Mouse (Mus musculus): ENCODE data around the gene Fam71a. TPM values are rescaled to one million over a fixed set of nuclear protein-coding genes. Genes with fewer than 3 reads are reported as not detected.
A peak's percentile ranks its signal among the peaks of the same experiment; 100 is the strongest.

Fam71a gene
- polyA plus RNA-seq, 1 experiment from 2014 or later = not detected

DNA sequence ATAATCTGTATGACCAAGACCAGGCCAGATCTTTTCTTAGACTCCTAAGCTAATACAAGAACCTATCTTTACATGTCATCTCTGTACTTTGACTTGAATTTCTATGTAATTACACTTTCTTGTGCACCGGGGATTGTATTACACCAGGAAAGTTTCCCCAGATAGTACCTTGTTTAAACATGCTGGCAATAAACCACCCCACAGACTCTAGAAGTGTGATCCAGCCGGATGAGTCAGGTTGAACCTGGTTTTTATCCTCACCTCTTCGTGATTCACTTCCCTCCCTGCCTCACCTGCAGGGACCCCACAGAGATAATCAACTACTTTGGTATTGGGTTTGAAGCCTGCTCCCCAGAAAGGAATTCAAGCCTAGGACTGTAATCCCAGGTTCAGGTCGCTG is 29.2 kb downstream of the Fam71a start:
- 36% methylated on average over 4 of the region's 4 CpGs for WGBS
- no peaks in the 10 kb centered on the region for H3K27me3 ChIP-seq (replicated peaks; ENCODE audit: control insufficient read depth, insufficient read depth, low read length)
- no peak overlapping the region for H3K9ac ChIP-seq (ENCODE audit: low read depth, low read length)
- peak; percentile 89 for ATAC-seq
- peaks cover 9% of the 10 kb centered on the region for H3K4me1 ChIP-seq (ENCODE audit: control insufficient read depth, insufficient read depth, low read length)
- no peak overlapping the region; the same call in 1 of the 2 replicates for H3K4me2 ChIP-seq (ENCODE audit: low read depth, low read length)
- no peaks in the 10 kb centered on the region for H3K36me3 ChIP-seq (ENCODE audit: control insufficient read depth, insufficient read depth, low read length)
- H3K27ac ChIP-seq (ENCODE audit: low read length) = peak overlapping the region; percentile 17
- no peak overlapping the region for H3K4me3 ChIP-seq (ENCODE audit: low read length)
- H3K9me3 ChIP-seq (ENCODE audit: control insufficient read depth, low read length) = no peaks in the 10 kb centered on the region

DNA sequence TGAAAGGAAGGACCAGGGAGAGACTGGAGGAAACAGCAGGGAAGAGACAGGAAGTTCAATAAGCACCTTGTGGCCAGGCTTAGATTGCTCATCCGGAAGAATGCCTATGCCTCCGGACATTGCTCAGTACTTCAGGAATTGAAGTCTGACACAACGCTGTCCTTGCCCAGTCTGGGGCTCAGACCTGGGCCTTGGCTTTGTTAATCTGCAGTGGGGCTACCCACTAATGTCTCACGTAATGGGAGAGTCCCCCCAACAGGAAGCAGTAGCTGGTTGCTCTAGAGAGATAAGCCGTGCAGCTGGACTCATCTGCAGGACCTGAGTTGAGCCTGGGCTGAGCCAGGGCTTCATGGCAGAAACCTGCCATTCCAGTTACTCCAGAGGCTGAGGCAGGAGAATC is 31.7 kb downstream of the Fam71a start:
- Histone ChIP-seq H3K9ac (ENCODE audit: low read depth, low read length) (no peak overlapping the region), H3K4me2 (ENCODE audit: low read depth, low read length) (no peak overlapping the region), H3K36me3 (ENCODE audit: control insufficient read depth, insufficient read depth, low read length) (no peaks in the 10 kb centered on the region), H3K27me3 (replicated peaks; ENCODE audit: control insufficient read depth, insufficient read depth, low read length) (no peaks in the 10 kb centered on the region), H3K4me3 (ENCODE audit: low read length) (no peak overlapping the region), H3K9me3 (ENCODE audit: control insufficient read depth, low read length) (no peaks in the 10 kb centered on the region), H3K27ac (ENCODE audit: low read length) (no peak overlapping the region), H3K4me1 (ENCODE audit: control insufficient read depth, insufficient read depth, low read length) (peaks cover 9% of the 10 kb centered on the region)
- ATAC-seq = peak; percentile 21; the same call in 1 of the 2 replicates
- 64% methylated on average over 5 of the region's 5 CpGs for WGBS

DNA sequence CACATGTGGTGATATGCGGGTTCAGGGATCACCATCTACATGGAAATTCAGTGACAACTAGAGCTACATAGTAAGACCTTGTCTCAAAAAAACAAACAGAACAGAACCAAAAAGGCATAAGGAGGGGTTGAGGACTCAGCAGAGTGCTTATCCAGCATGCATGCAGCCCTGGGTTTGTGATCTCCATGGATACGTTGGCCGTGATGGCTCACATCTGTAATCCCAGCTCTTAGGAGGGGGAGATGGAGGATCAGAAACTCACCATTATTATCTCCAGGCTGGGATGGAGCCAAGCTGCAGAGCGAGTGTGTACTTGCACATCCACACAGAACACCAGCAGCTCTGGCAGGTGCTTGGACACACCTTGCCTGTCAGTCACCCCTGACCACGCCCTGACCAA is 32.4 kb downstream of the Fam71a start:
- ATAC-seq = peak; percentile 19; the same call in 1 of the 2 replicates
- H3K4me2 ChIP-seq (ENCODE audit: low read depth, low read length) = no peak overlapping the region
- WGBS = 62% methylated on average over 5 of the region's 5 CpGs

DNA sequence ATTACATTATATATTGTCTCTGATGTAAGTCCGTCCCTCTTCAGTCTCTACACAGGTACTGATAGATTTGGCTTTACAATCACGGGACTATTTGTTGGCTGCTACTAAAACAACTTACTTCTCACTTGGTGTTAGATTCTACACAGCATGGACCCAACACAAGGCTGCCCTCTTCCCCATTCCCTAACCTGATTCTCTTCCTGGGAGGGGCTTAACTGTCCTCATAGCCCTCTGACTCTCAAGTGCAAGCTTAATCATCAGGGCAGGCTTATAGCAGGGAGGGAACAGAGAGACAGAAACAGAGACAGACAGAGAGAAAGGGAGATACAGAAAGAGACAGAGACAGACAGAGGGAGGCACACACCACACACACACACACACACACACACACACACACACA is 32.9 kb downstream of the Fam71a start:
- ATAC-seq = no peak
- Histone ChIP-seq H3K4me2 (ENCODE audit: low read depth, low read length) (no peak overlapping the region), H3K9ac (ENCODE audit: low read depth, low read length) (no peak overlapping the region), H3K27ac (ENCODE audit: low read length) (no peak overlapping the region), H3K4me3 (ENCODE audit: low read length) (no peak overlapping the region), H3K9me3 (ENCODE audit: control insufficient read depth, low read length) (no peaks in the 10 kb centered on the region), H3K27me3 (replicated peaks; ENCODE audit: control insufficient read depth, insufficient read depth, low read length) (no peaks in the 10 kb centered on the region), H3K4me1 (ENCODE audit: control insufficient read depth, insufficient read depth, low read length) (peaks cover 9% of the 10 kb centered on the region), H3K36me3 (ENCODE audit: control insufficient read depth, insufficient read depth, low read length) (no peaks in the 10 kb centered on the region)
- 91% methylated on average over 2 of the region's 2 CpGs for WGBS

More for the DNA sequence above, 32.4 kb downstream of the Fam71a start:
- H3K4me3 ChIP-seq (ENCODE audit: low read length) = no peak overlapping the region
- H3K4me1 ChIP-seq (ENCODE audit: control insufficient read depth, insufficient read depth, low read length) = peaks cover 9% of the 10 kb centered on the region
- no peaks in the 10 kb centered on the region for H3K27me3 ChIP-seq (replicated peaks; ENCODE audit: control insufficient read depth, insufficient read depth, low read length)
- H3K27ac ChIP-seq (ENCODE audit: low read length) = no peak overlapping the region
- no peaks in the 10 kb centered on the region for H3K9me3 ChIP-seq (ENCODE audit: control insufficient read depth, low read length)
- no peak overlapping the region for H3K9ac ChIP-seq (ENCODE audit: low read depth, low read length)
- no peaks in the 10 kb centered on the region for H3K36me3 ChIP-seq (ENCODE audit: control insufficient read depth, insufficient read depth, low read length)

DNA sequence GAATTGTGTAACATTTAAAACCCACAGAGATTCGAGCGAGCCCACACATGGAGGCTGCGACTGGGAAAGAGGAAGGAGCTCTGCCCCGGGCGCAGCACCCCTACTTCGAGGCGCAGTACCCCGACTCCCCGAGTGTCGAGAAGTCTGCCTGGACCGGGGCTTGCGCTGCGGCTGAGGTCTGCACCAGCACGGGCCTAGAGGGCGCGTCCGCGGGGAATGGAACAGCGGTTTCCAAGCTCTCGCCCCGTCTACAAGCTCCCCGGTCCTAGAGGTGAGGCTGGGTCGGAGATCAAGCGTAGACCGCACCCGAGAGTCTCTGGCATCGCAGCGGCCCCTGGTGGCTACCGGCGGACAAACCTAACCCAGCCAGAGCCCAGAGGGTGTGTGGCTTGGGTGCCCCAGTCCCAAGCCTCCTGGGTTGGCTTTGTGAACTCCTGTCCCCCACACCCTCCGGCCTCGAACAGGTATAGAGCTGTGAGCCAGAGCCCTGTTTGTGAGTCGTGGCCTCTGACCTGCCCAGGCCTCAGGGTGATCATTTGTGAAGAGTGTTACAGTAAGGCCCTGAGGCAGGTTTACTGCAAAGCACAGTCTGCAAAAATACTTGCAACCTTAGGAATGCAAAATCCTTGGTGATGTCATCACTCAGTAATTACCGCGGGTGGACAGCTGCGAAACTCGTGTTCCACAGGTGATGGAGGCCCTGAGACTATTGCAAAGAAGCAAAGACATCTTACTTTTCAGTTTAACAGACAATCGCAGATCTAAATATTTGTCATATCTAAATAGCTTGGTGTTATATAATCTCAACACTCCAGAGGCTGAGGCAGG is 38.6 kb downstream of the Fam71a start:
- Histone ChIP-seq H3K4me3 (ENCODE audit: low read length) (peak overlapping the region; percentile 38), H3K4me2 (ENCODE audit: low read depth, low read length) (peak overlapping the region; percentile 60), H3K36me3 (ENCODE audit: control insufficient read depth, insufficient read depth, low read length) (no peaks in the 10 kb centered on the region), H3K27ac (ENCODE audit: low read length) (no peak overlapping the region), H3K9me3 (ENCODE audit: control insufficient read depth, low read length) (no peaks in the 10 kb centered on the region), H3K27me3 (replicated peaks; ENCODE audit: control insufficient read depth, insufficient read depth, low read length) (no peaks in the 10 kb centered on the region), H3K9ac (ENCODE audit: low read depth, low read length) (peak overlapping the region; percentile 55), H3K4me1 (ENCODE audit: control insufficient read depth, insufficient read depth, low read length) (no peaks in the 10 kb centered on the region)
- ATAC-seq = peak; percentile 96
- 16% methylated on average over 38 of the region's 38 CpGs for WGBS

DNA sequence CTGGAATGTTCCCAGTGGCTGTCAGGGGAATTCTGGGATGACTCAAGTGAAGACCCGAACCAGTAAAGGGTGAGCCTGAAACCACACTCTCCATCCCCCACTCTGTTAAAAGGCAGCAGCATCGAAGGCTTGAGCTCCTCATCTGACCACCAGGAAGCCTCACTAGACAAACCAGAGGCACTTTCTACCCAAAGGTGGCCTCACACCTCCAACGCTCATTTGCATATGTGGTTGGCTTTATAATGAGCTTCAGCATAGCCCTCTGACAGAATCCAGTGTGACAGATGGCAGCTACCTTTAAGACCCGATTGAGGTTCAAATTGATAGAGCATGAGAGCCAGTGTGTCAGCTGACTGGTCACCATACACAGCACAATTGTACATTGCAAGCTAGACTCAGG is 40.3 kb downstream of the Fam71a start:
- ATAC-seq = no peak
- 66% methylated on average over 4 of the region's 4 CpGs for WGBS
- Histone ChIP-seq H3K36me3 (ENCODE audit: control insufficient read depth, insufficient read depth, low read length) (no peaks in the 10 kb centered on the region), H3K4me1 (ENCODE audit: control insufficient read depth, insufficient read depth, low read length) (no peaks in the 10 kb centered on the region), H3K27me3 (replicated peaks; ENCODE audit: control insufficient read depth, insufficient read depth, low read length) (no peaks in the 10 kb centered on the region), H3K4me2 (ENCODE audit: low read depth, low read length) (no peak overlapping the region), H3K27ac (ENCODE audit: low read length) (no peak overlapping the region), H3K9me3 (ENCODE audit: control insufficient read depth, low read length) (no peaks in the 10 kb centered on the region), H3K4me3 (ENCODE audit: low read length) (no peak overlapping the region), H3K9ac (ENCODE audit: low read depth, low read length) (no peak overlapping the region)

DNA sequence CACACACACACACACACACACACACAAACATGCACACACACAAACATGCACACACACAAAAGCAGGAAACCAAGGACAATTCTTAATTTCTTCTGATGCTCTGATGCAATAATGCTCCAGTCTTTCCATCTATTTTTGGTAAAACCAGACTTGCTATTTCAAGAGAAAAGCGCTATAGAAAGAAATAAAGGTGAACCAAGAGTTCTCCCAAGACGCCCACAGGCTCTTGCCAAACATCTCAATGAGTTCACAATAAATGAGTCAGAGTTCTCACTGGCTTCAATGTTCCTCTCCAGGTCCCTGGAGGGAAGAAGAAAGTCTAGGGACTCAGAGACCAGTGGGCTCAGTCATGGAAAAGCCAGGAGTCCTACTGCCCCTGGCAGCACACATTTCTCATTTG is 40.9 kb downstream of the Fam71a start:
- H3K9me3 ChIP-seq (ENCODE audit: control insufficient read depth, low read length) = no peaks in the 10 kb centered on the region
- H3K4me1 ChIP-seq (ENCODE audit: control insufficient read depth, insufficient read depth, low read length) = no peaks in the 10 kb centered on the region
- H3K27me3 ChIP-seq (replicated peaks; ENCODE audit: control insufficient read depth, insufficient read depth, low read length) = no peaks in the 10 kb centered on the region

DNA sequence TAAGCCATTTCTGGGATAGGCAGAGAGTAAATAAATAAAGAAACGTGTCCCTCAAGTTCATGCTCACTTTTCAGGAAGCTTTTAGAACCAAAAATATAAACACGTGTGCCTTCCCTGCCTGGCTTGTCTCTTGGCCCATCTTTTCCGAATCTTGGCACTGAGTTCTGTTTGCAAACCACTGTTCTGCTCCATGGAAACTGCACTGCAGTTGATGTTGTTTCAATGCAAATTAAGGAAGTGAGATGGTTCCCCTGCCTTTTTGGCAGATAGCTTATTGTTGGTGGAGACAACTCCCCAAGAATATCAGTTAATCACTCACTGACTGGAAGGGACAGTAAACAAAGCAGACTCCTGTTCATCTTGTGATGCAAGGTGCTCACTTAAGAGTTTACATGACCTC is 41.9 kb downstream of the Fam71a start:
- Histone ChIP-seq H3K9me3 (ENCODE audit: control insufficient read depth, low read length) (no peaks in the 10 kb centered on the region), H3K27ac (ENCODE audit: low read length) (no peak overlapping the region), H3K4me1 (ENCODE audit: control insufficient read depth, insufficient read depth, low read length) (no peaks in the 10 kb centered on the region), H3K4me2 (ENCODE audit: low read depth, low read length) (no peak overlapping the region), H3K9ac (ENCODE audit: low read depth, low read length) (no peak overlapping the region), H3K27me3 (replicated peaks; ENCODE audit: control insufficient read depth, insufficient read depth, low read length) (no peaks in the 10 kb centered on the region), H3K4me3 (ENCODE audit: low read length) (no peak overlapping the region), H3K36me3 (ENCODE audit: control insufficient read depth, insufficient read depth, low read length) (no peaks in the 10 kb centered on the region)
- 59% methylated on average over 3 of the region's 3 CpGs for WGBS
- ATAC-seq = no peak

More for the DNA sequence above, 40.9 kb downstream of the Fam71a start:
- 77% methylated on average over 2 of the region's 2 CpGs for WGBS
- Histone ChIP-seq H3K36me3 (ENCODE audit: control insufficient read depth, insufficient read depth, low read length) (no peaks in the 10 kb centered on the region), H3K27ac (ENCODE audit: low read length) (no peak overlapping the region), H3K4me2 (ENCODE audit: low read depth, low read length) (no peak overlapping the region), H3K9ac (ENCODE audit: low read depth, low read length) (no peak overlapping the region), H3K4me3 (ENCODE audit: low read length) (no peak overlapping the region)
- no peak for ATAC-seq

DNA sequence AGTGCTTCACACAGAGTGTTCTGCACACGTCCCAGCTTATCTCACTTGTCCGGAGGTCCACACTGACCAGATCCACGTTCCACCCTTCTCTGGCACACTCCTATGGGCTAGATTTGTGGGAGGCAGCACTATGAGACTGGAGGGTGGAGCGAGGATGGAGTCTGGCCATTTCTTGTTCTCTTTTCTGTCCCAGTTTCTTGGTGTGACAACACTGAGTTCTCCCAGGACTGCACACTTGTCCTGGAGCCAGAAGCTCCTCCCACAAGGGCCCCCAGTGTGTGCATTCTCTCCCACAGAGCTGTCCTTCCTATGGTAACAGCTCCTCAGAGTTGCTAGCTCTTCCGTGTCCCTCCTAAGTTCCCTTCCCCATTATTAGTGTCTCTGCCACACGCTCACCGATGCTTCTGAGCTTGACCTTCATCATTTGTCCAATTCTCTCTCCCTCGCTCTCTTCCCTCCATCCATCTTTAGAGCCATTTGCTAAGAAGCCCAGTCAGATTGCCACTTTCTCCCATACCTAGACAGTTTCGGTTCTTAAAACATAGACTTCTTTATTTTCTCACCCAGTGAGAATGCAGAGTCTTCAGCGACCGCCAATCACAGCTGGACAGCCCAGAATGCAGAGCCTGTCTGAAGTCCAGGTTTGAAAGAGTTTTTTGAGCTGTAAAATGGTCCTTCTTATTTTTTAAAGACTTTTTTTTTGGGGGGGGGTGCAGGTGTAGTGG is 48.9 kb downstream of the Fam71a start:
- WGBS = 75% methylated on average over 11 of the region's 11 CpGs
- Histone ChIP-seq H3K27me3 (replicated peaks; ENCODE audit: control insufficient read depth, insufficient read depth, low read length) (no peaks in the 10 kb centered on the region), H3K9ac (ENCODE audit: low read depth, low read length) (no peak overlapping the region), H3K4me1 (ENCODE audit: control insufficient read depth, insufficient read depth, low read length) (no peaks in the 10 kb centered on the region; the same call in 1 of the 2 replicates), H3K9me3 (ENCODE audit: control insufficient read depth, low read length) (no peaks in the 10 kb centered on the region), H3K36me3 (ENCODE audit: control insufficient read depth, insufficient read depth, low read length) (no peaks in the 10 kb centered on the region), H3K4me3 (ENCODE audit: low read length) (no peak overlapping the region), H3K4me2 (ENCODE audit: low read depth, low read length) (no peak overlapping the region), H3K27ac (ENCODE audit: low read length) (peak overlapping the region; percentile 54)
- no peak for ATAC-seq
